Comparison of ENCODE assay signal across 8 mouse cellular contexts in genomic region chr7:140881696-140882468, GRCm38 (mm10). TPM values are rescaled to one million over a fixed set of nuclear protein-coding genes. Genes with fewer than 3 reads are reported as not detected.
DNase-seq lines count a peak whose midpoint lies in the region; ATAC-seq and TF ChIP-seq lines count a peak whose summit lies in the region.

Gene Psmd13, plus strand, starts transcription at chr7:140881968.
Gene Sirt3, minus strand, starts transcription at chr7:140882309.

- peak within 1 kb of the TSS; percentile 72 for H3K4me3 ChIP-seq in heart, embryonic 11.5 days (ENCODE audit: low read depth, low read length)
- H3K4me3 ChIP-seq in kidney, embryonic 16.5 days (ENCODE audit: low read length), result peak within 1 kb of the TSS; percentile 84
- H3K4me3 ChIP-seq in liver, adult 2 months (ENCODE audit: insufficient read depth, low read depth, low read length), result peak within 1 kb of the TSS; percentile 97
- peak within 1 kb of the TSS; percentile 98 for H3K4me3 ChIP-seq in myocyte

- no peak for TF ChIP-seq CTCF in liver, adult 2 months (IDR thresholded peaks at IDR 0.05; ENCODE audit: low read depth, low read length)

- no peaks in the 10 kb centered on the region for H3K27me3 ChIP-seq in heart, embryonic 11.5 days (ENCODE audit: control insufficient read depth, insufficient read depth, low read length)
- no peaks in the 10 kb centered on the region for H3K27me3 ChIP-seq in kidney, embryonic 16.5 days (ENCODE audit: insufficient read depth, low read length)
- no peaks in the 10 kb centered on the region for H3K27me3 ChIP-seq in liver, adult 2 months (ENCODE audit: control insufficient read depth, insufficient read depth, low read length)
- H3K27me3 ChIP-seq in myocyte (ENCODE audit: control insufficient read depth, insufficient read depth, insufficient read length), result no peaks in the 10 kb centered on the region
- no peaks in the 10 kb centered on the region for H3K27me3 ChIP-seq in splenic B cell, adult 2 months (ENCODE audit: control insufficient read depth, insufficient read depth, low read length, poor library complexity, severe bottlenecking)

- peak; percentile 94 to 95 for DNase-seq in B cell, adult 2 months
- peak; percentile 98 for DNase-seq in brain, adult 2 months (ENCODE audit: low read depth, low spot score)
- DNase-seq in liver, adult 2 months (ENCODE audit: extremely low read depth, low read depth, low spot score), result peak; percentile 79
- peak; percentile 95 for DNase-seq in splenic B cell, adult 2 months (ENCODE audit: low read depth, low spot score)

- peak; percentile 89 for ATAC-seq in erythroblast, adult 5-6 weeks (replicated peaks; ENCODE audit: low FRiP score, poor library complexity, severe bottlenecking)
- peak; percentile 97 for ATAC-seq in heart, embryonic 11.5 days (replicated peaks; ENCODE audit: insufficient number of reproducible peaks, low FRiP score, low TSS enrichment)
- ATAC-seq in kidney, embryonic 16.5 days (ENCODE audit: low FRiP score, low TSS enrichment), result peak; percentile 96

- 0 out of 2 replicates have a peak, but pooled peaks cover 3% of the 10 kb centered on the region for H3K36me3 ChIP-seq in heart, embryonic 11.5 days (ENCODE audit: control insufficient read depth, insufficient read depth, low read length)
- H3K36me3 ChIP-seq in kidney, embryonic 16.5 days (ENCODE audit: insufficient read depth, low read length), result peaks cover 8% of the 10 kb centered on the region; the same call in 1 of the 2 replicates
- peaks cover 15% of the 10 kb centered on the region for H3K36me3 ChIP-seq in liver, adult 2 months (ENCODE audit: control insufficient read depth, insufficient read depth, low read length)
- peaks cover 10% of the 10 kb centered on the region for H3K36me3 ChIP-seq in myocyte (ENCODE audit: control insufficient read depth, insufficient read depth)
- H3K36me3 ChIP-seq in splenic B cell, adult 2 months (ENCODE audit: control insufficient read depth, insufficient read depth, low read length, poor library complexity, severe bottlenecking), result no peaks in the 10 kb centered on the region

- peaks cover 24% of the 10 kb centered on the region for H3K79me2 ChIP-seq in liver, adult 2 months (ENCODE audit: control insufficient read depth, insufficient read depth, low read length)
- peaks cover 38% of the 10 kb centered on the region for H3K79me2 ChIP-seq in myocyte (ENCODE audit: control insufficient read depth, insufficient read depth)

- peak within 1 kb of the TSS; percentile 72 for H3K9ac ChIP-seq in heart, embryonic 11.5 days (ENCODE audit: low read depth, low read length)
- H3K9ac ChIP-seq in kidney, embryonic 16.5 days (replicated peaks; ENCODE audit: low read length), result peak within 1 kb of the TSS; percentile 85
- H3K9ac ChIP-seq in liver, adult 2 months (ENCODE audit: low read depth, low read length), result peak within 1 kb of the TSS; percentile 90

- peaks cover 7% of the 10 kb centered on the region; the same call in 1 of the 2 replicates for H3K4me1 ChIP-seq in heart, embryonic 11.5 days (ENCODE audit: control insufficient read depth, insufficient read depth, low read length)
- peaks cover 17% of the 10 kb centered on the region for H3K4me1 ChIP-seq in kidney, embryonic 16.5 days (ENCODE audit: insufficient read depth, low read length)
- peaks cover 8% of the 10 kb centered on the region for H3K4me1 ChIP-seq in liver, adult 2 months (ENCODE audit: control insufficient read depth, insufficient read depth, low read length)

- peak within 1 kb of the TSS; percentile 87 for H3K27ac ChIP-seq in heart, embryonic 11.5 days (ENCODE audit: low read depth, low read length)
- H3K27ac ChIP-seq in kidney, embryonic 16.5 days (ENCODE audit: low read length), result peak within 1 kb of the TSS; percentile 94
- H3K27ac ChIP-seq in liver, adult 2 months (replicated peaks; ENCODE audit: insufficient read depth, low read depth, low read length), result peak within 1 kb of the TSS; percentile 99

- TF ChIP-seq POLR2A in liver, adult 2 months (IDR thresholded peaks at IDR 0.05; ENCODE audit: extremely low read depth, insufficient read depth, low read length), result peak; percentile 92
- peak; percentile 95 for TF ChIP-seq POLR2A in myocyte (IDR thresholded peaks at IDR 0.05; ENCODE audit: insufficient read length, low read depth)

- H3ac ChIP-seq in myocyte (ENCODE audit: control insufficient read depth, insufficient read length), result peak within 1 kb of the TSS; percentile 40

- peak within 1 kb of the TSS; percentile 78 for H3K4me2 ChIP-seq in heart, embryonic 11.5 days
- H3K4me2 ChIP-seq in kidney, embryonic 16.5 days (replicated peaks; ENCODE audit: low read depth, low read length), result peak within 1 kb of the TSS; percentile 74
- H3K4me2 ChIP-seq in myocyte (ENCODE audit: low read depth), result peak within 1 kb of the TSS; percentile 99

- under 1% methylated on average over 58 of the region's 59 CpGs for WGBS in heart, embryonic 11.5 days (ENCODE audit: insufficient replicate concordance)
- WGBS in kidney, embryonic 16.5 days, result under 1% methylated on average over 56 of the region's 59 CpGs
- WGBS in liver, adult 2 months, result under 1% methylated on average over 59 of the region's 59 CpGs

- H3K9me3 ChIP-seq in heart, embryonic 11.5 days (replicated peaks; ENCODE audit: control insufficient read depth, low read length), result no peaks in the 10 kb centered on the region
- no peaks in the 10 kb centered on the region for H3K9me3 ChIP-seq in kidney, embryonic 16.5 days (ENCODE audit: low read length)

TF ChIP-seq in myocyte, 11 proteins besides CTCF, POLR2A, EP300 and RAD21:
- TF ChIP-seq USF1 (IDR thresholded peaks at IDR 0.05; ENCODE audit: low read depth) (peak; percentile 20), SRF (IDR thresholded peaks at IDR 0.05; ENCODE audit: control insufficient read depth, insufficient read length, low read depth) (no peak), POLR2AphosphoS2 (IDR thresholded peaks at IDR 0.05; ENCODE audit: insufficient read length, low read depth) (peak; percentile 92)
TF ChIP-seq in myocyte: peak in this region for 2.

RNA-seq across cellular contexts. Expression of gene Psmd13, which starts in this region (rescaled TPM):
- 13.1 and 37.0 TPM in 2 replicates for total RNA-seq in erythroblast, adult 5-6 weeks (2015; ENCODE audit: low replicate concordance)
- total RNA-seq in erythroblast, adult 5-6 weeks (2017; ENCODE audit: low replicate concordance), result 56.0 and 77.4 TPM in 2 replicates
- 102 and 139 TPM in 2 replicates for polyA plus RNA-seq in heart, embryonic 11.5 days (2014; fragmentation: Nextera tagmentation; extraction: Ambion mirVana)
- polyA plus RNA-seq in kidney, embryonic 16.5 days (2015; fragmentation: Nextera tagmentation; extraction: Ambion mirVana), result 242 and 246 TPM in 2 replicates
- 83.6 and 102 TPM in 2 replicates for total RNA-seq in liver, adult 2 months (2014; rRNA removed)
- polyA plus RNA-seq in liver, adult 2 months (2012; rRNA removed), result 51.1 and 58.2 TPM in 2 replicates
- polyA plus RNA-seq in myocyte (2012; fragmentation: generic; extraction: Trizol), result 201 TPM

RNA-seq across cellular contexts. Expression of gene Sirt3, which starts in this region (rescaled TPM):
- total RNA-seq in erythroblast, adult 5-6 weeks (2015; ENCODE audit: low replicate concordance), result 1.9 and 12.1 TPM in 2 replicates
- 1.4 and 2.1 TPM in 2 replicates for total RNA-seq in erythroblast, adult 5-6 weeks (2017; ENCODE audit: low replicate concordance)
- polyA plus RNA-seq in heart, embryonic 11.5 days (2014; fragmentation: Nextera tagmentation; extraction: Ambion mirVana), result 31.9 and 34.8 TPM in 2 replicates
- 41.5 and 42.6 TPM in 2 replicates for polyA plus RNA-seq in kidney, embryonic 16.5 days (2015; fragmentation: Nextera tagmentation; extraction: Ambion mirVana)
- total RNA-seq in liver, adult 2 months (2014; rRNA removed), result 134 and 150 TPM in 2 replicates
- polyA plus RNA-seq in liver, adult 2 months (2012; rRNA removed), result 155 TPM in 2 replicates
- 28.8 TPM for polyA plus RNA-seq in myocyte (2012; fragmentation: generic; extraction: Trizol)

Comparison
In these comparisons a context has a peak if more than half of its experiments do, and no peak if none do; other contexts are left out.
1. Peak in every context shown above with its lines: DNase-seq, ATAC-seq, H3K4me3 ChIP-seq and H3K27ac ChIP-seq.
2. RNA of gene Sirt3 (total RNA-seq): 134 to 150 TPM in liver, adult 2 months; 1.4 to 12.1 TPM in erythroblast, adult 5-6 weeks; every median in the first group is over 10 times any median in the second.